Mouse (Mus musculus): ENCODE data around the gene Gm26558. TPM values are rescaled to one million over a fixed set of nuclear protein-coding genes. Genes with fewer than 3 reads are reported as not detected.

Gene Gm26558
- not detected in 3 replicates for total RNA-seq (2017)

DNA sequence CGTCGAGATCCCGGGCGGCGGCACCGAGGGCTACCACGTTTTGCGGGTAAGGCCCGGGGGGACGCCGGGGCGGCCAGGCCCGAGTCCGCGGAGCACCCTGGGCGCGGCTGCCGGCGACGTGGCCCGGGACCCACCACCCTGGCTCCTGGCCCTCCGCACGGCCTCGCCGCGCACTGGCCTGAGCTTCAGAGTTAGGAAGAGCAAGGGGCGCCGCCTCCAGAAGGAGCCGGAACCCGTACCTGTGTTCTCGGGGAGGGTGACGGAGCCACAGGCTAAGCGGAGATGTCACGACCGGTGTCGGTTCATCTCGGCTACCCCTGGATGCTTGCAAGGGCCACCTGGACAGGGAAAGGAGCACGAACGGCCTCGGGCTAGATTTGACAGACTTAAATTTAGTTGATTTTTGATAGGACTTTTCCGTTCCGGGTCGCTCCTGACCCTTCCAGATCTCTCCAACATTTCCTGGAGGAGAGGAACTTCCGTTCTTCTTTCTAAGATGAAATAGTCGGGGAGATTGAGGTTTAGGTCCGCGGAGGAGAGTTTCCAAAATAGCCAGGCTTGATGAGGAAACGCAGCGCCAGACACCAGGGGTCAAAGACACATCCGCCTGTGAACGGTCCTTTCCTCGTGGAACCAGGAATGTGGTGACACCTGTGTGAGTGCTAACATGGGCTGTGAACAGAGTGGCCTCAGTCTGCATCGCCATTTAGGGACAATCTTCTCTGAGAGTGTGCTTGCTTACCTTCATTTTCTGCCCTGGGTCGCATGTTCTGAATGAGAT lies at the start of gene Gm26558:
Gm26558 (minus strand) TSS at position 394 of the 781 bp plus-strand sequence.
- ATAC-seq (replicated peaks; ENCODE audit: insufficient number of reproducible peaks, low FRiP score, low TSS enrichment, poor library complexity, severe bottlenecking) = peak; percentile 18

DNA sequence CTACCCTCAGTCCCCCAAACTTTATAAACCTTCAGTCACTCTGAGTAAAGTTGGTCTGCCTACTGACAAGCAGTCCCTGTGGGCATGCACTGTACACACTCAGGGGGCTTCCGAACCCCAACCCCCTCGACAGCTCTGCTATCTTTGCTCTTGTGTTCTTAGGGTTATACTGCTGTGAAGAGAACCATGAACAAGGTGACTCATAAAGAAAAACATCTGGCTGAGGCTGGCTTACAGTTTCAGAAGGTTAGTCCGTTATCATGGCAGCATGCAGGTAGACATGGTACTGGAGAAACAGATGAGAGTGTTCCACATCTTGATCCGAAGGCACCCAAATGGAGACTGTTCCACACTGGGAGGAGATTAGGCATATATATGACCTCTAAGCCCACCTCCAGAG lies 49.0 kb upstream of the Gm26558 start:
- ATAC-seq (replicated peaks; ENCODE audit: insufficient number of reproducible peaks, low FRiP score, low TSS enrichment, poor library complexity, severe bottlenecking) = no peak

DNA sequence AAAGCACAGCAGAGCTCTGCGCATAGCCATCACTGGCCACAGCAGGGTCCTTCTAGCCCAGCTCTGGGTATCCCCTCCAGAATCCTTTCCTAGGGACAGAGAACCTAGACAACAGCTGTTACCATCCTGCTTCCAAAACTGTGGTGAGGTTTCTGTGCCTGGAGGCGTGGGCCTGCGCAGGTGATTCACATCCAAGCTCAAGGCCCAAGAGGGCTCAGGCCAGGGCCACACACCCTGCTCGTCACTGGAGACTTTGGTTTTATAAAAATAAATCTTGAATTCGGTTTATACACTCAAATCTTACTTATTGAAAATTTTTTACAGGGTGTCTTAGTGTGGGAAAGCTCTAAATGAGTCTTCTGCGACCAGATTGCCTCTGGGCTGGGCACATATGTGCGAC lies 48.3 kb upstream of the Gm26558 start:
- no peak for ATAC-seq (replicated peaks; ENCODE audit: insufficient number of reproducible peaks, low FRiP score, low TSS enrichment, poor library complexity, severe bottlenecking)

DNA sequence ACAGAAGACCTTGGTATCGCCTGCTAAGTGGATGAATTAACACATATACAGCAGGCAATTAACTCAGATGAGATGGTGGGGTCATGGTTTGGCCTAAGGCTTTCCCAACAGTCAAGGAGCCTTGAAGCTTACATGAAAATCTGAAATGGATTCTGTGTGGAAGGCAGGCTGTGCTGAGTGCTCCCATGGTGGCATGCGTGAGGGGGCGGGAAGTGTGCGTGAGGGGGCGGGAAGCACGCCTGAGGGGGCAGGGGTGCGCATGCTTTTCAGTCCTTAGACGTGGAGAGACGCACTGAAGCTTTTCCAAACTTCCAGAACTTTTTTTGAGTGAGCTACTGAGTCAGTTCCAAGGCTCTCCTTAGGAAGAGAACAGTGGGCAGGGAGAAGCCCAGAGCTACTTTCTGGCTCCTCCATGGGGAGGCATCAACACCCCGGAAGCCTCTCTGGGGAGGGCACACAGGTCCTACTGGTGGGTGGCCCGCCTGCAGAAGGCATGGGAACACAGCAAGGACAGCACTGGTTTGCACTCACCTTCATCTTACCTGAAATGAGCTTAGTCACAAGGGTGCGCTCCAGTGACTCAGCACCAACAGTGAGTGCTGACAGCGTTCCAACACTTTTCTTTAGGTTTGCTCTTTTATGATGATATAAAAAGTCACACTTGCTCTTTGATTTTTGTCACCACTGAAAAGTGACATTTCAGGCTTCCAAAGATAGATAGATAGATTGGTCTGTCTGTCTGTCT lies 47.2 kb upstream of the Gm26558 start:
- ATAC-seq (replicated peaks; ENCODE audit: insufficient number of reproducible peaks, low FRiP score, low TSS enrichment, poor library complexity, severe bottlenecking) = no peak

DNA sequence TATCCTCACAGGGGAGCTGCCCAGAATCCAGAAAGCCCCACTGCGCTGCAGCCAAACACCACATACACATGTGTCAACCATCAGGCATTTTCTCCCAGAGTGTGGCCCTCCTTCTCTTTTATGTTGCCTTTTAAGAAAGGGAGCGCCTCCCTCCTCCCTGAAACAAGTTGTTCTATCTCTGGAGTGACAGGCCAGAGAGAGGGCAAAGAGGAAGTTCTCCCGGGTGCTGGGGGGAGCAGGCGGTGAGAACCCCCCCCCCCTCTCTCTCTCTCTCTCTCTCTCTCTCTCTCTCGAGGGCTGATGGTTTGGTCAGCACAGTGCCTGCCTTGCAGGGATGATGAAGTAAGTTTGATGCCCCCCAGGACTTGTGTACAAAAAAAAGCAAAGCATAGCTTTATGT lies 40.5 kb upstream of the Gm26558 start:
- no peak for ATAC-seq (replicated peaks; ENCODE audit: insufficient number of reproducible peaks, low FRiP score, low TSS enrichment, poor library complexity, severe bottlenecking)

DNA sequence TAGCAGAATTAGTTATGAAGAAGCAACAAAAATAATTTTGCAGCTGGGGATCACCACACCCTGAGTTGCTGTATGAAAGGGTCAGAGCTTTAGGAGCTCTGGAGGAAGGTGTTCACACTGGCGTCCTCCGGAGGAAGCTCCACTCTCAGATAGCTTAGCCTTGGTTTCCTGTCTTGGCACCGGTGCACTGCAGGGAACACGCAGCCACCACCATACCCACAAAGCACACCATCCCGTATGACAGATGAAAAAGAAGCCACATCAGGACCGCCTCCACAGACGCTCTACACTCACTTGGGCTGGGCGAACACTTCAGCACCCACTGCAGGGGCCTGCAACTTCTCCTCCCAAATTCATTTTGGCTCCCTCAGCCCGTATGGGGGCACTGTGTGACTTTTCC lies 39.7 kb upstream of the Gm26558 start:
- no peak for ATAC-seq (replicated peaks; ENCODE audit: insufficient number of reproducible peaks, low FRiP score, low TSS enrichment, poor library complexity, severe bottlenecking)

DNA sequence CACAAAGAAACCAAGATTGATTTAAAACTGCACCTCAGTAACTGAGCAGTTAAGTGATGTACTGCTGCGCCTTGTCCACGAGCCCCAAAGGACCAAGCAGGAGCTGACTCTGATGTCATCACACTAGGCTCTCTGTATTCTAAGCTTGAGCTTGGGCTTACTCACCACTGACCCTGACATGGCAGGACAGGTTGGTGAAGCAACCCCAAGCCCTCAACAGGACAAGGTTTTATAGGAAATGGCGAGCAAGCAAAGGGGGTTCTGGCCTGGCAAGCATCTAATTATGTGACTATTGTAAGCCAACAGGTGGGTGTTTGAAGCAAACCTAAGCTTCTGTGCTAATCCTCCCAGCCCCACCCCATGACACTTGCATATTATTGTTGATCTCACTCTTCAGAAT lies 38.9 kb upstream of the Gm26558 start:
- ATAC-seq (replicated peaks; ENCODE audit: insufficient number of reproducible peaks, low FRiP score, low TSS enrichment, poor library complexity, severe bottlenecking) = no peak

DNA sequence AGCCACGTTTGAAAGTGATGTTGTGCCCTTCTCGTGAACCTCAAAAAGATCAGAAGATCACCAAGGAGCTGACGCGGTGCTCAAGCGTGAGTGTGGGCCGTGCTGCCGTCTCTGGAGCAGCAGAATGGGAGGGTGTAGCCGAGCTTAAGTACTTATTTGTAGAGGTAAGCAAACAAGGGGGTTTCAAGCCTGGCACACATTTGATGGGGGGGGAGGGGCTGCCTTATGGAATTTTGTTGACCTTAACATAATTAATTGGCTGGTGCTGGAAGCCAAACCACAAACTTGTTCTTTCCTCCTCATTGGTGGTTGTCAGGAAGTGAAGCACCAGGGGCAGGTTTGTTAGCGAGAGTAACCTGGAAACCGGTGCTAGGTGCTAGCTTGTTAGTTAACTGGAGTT lies 33.8 kb upstream of the Gm26558 start:
- ATAC-seq (replicated peaks; ENCODE audit: insufficient number of reproducible peaks, low FRiP score, low TSS enrichment, poor library complexity, severe bottlenecking) = no peak

DNA sequence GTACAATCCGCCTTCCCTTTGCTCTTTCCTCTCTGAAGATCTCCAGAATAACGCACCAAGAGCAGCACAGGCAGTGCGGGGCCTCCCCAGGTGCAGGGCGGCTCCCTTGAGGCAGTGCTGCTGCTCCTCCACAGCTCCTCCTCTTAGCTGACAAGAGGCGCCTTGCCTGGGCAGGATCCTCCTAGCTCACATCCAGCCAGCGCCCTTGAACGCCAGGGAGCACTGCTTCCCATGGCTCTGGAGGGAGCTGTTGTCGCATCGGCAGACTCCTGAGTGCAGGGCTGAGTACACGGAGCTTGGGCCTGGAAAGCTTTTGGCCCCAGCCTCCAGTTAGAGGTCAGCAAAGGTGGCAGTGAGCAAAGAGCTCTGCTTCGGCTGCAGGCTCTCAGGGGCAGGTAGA lies 28.3 kb upstream of the Gm26558 start:
- ATAC-seq (replicated peaks; ENCODE audit: insufficient number of reproducible peaks, low FRiP score, low TSS enrichment, poor library complexity, severe bottlenecking) = no peak

DNA sequence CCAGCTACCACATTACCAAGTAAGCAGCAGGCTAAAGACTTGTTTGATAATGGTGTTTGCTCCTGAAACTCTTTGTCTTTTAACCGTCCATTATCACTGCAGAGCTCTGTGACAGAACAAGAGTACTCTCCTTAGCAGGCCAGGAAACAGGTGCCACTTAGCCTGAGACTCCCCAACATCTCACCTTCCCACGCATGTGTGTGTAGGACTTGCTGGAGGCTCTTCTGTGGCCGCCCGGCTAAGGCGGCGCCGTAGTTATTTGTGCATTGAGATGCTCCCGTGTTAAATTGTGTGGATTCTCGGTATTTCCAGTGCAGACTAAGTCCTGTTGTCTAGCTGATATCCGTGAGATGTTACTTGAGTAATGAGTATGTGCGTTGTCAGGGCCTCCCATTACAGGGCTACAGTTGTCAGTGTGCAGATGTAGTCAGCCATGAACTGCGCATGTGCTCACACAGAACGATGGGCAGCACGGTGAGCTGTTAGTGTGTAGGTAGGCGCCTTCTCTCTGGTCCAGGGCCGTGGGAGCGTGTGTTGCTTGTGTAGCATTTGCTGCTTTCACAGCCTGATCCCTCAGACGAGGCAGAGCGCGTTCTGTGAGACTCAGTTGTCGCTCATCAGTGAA lies 26.7 kb upstream of the Gm26558 start:
- ATAC-seq (replicated peaks; ENCODE audit: insufficient number of reproducible peaks, low FRiP score, low TSS enrichment, poor library complexity, severe bottlenecking) = no peak

DNA sequence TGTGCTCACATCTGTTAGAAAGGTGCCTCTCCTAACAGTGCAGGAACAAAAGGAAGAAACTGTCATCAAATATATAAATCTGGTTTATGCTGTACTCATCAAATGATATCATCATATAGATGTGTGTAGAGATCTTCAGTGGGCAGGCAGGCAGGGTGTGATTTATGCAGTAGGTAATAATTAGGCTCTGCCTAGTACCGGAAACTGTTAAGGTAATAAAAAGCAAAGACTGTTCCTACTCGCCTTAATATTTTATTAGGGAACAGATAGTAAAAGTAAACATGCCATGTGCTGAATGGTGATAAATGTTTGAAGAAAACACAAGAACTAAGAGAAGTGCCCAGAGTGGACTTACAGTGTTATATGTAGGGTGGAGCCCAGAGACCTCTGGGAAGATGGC lies 20.4 kb upstream of the Gm26558 start:
- no peak for ATAC-seq (replicated peaks; ENCODE audit: insufficient number of reproducible peaks, low FRiP score, low TSS enrichment, poor library complexity, severe bottlenecking)

DNA sequence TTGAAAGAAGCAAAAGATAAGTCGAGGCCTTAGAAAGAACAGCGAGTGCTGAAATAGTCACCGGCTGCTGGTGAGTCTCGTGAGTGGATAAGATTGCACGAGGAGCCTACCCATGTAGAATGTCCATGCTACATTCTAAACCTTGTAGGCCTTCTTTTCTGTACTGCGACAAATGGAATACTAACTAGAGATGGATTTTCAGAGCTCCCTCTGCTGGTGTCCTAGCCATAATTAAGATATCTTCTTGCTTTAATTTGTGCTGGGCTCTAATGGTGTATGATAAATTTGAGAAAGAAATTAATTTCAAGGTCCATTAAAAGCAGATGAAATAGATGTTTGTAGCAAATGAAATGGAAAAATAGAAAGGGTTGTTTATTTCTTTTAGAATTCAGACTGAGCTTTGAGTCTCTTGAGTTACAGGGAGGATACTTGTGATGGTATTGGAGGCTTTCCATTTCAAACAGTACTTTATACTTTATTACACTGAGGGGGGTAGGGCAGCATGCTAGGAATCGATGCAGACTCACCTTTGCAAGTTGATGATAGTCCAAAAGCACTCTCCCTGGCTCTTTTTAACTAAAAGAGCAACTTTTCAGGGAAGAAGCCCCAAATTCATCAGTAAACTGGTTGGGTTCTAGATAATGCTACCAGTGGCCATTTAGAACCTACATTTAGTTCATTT lies 11.7 kb upstream of the Gm26558 start:
- ATAC-seq (replicated peaks; ENCODE audit: insufficient number of reproducible peaks, low FRiP score, low TSS enrichment, poor library complexity, severe bottlenecking) = no peak

DNA sequence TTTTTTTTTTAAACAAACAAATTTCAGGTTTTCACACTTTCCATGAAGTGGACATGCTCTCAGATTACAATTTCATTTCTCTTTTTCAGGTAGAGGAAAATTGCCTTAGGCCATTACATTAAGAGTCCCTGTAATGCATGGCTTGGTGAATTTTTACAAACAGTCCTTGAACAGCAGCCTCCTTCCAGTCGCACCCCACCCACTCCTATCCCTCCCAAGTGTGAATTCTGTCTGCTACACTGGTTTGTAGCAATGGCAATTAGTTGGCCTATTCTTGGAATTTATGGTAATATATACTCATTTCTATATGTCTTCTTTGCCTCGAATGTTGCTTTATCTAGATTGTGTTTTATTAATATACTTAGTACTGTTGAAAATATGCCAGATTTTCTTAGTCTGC lies 10.6 kb upstream of the Gm26558 start:
- no peak for ATAC-seq (replicated peaks; ENCODE audit: insufficient number of reproducible peaks, low FRiP score, low TSS enrichment, poor library complexity, severe bottlenecking)

DNA sequence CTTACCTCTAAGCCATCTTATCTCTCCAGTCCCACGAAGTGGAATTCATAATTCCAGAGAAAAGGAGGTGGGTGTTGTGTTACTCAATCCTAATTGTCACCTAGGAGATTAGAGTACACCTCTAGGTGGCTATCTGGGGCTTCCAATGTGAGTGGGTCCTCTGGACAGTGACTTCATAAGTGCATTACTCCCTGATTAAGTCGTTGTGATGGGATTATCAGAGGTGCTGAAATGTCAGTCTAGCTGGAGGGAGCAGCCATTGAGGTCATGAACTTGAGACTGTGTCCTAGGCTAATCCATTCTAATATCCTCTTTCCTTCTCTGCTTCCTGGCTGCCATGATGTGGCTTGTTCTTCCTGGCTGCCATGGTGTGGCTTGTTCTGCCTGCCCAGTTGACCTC lies 8.0 kb upstream of the Gm26558 start:
- no peak for ATAC-seq (replicated peaks; ENCODE audit: insufficient number of reproducible peaks, low FRiP score, low TSS enrichment, poor library complexity, severe bottlenecking)

DNA sequence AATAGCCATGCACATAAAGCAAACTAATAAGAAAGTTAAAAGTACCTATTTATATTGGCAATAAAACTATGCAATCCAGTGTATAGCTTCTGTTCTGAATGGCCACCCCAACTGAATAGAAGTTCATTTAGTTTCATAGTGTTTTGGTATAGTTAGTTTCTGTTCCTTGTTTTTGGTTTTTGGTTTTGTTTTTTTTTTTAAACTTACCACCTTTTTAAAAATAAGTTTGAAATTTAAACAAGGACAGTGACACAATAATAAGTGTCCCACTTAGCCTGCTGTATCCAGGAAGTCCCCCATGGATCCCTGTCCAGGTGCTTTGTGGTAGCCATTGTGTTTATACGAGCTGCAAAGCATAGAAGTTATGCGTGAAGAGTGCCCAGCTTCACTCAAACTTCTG lies 7.3 kb upstream of the Gm26558 start:
- no peak for ATAC-seq (replicated peaks; ENCODE audit: insufficient number of reproducible peaks, low FRiP score, low TSS enrichment, poor library complexity, severe bottlenecking)

DNA sequence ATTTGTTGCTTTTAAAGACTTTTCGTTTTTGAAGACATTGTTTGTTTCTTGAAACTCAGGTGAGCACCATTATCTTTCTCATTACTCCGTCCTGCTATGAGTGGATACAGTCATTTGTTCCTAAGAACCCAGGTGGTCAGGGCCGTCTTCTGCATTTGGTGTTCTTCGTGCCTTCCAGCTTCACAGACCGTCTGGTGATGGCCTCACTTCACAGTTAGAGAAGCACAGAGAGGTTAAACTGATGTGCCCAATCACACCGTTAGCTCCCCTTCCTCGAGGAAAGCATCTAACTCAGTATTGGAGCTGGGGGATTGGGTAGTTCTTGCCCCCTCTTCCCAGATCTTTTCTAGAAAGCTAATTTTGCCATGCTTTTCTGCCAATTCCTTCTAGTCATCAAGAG lies 5.1 kb upstream of the Gm26558 start:
- ATAC-seq (replicated peaks; ENCODE audit: insufficient number of reproducible peaks, low FRiP score, low TSS enrichment, poor library complexity, severe bottlenecking) = no peak

DNA sequence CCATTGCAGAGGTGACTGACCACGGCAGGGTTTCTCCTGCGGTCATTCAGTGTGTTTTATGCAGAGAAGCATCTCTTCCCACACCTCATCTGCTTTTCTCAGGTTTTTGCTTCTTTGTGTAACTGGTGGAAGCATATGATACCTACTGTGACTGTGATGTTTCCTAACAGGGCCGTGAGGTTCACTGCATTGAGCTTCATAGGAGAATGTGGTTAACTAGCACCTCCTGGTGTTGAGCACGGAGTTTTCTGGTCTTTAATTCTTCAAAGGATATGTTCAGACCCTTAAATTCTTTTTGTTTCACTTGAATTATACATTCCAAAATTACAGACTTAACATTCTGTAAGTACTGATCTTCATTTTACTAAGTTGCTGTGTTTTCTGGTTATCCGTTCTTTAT lies 1.9 kb upstream of the Gm26558 start:
- ATAC-seq (replicated peaks; ENCODE audit: insufficient number of reproducible peaks, low FRiP score, low TSS enrichment, poor library complexity, severe bottlenecking) = no peak

DNA sequence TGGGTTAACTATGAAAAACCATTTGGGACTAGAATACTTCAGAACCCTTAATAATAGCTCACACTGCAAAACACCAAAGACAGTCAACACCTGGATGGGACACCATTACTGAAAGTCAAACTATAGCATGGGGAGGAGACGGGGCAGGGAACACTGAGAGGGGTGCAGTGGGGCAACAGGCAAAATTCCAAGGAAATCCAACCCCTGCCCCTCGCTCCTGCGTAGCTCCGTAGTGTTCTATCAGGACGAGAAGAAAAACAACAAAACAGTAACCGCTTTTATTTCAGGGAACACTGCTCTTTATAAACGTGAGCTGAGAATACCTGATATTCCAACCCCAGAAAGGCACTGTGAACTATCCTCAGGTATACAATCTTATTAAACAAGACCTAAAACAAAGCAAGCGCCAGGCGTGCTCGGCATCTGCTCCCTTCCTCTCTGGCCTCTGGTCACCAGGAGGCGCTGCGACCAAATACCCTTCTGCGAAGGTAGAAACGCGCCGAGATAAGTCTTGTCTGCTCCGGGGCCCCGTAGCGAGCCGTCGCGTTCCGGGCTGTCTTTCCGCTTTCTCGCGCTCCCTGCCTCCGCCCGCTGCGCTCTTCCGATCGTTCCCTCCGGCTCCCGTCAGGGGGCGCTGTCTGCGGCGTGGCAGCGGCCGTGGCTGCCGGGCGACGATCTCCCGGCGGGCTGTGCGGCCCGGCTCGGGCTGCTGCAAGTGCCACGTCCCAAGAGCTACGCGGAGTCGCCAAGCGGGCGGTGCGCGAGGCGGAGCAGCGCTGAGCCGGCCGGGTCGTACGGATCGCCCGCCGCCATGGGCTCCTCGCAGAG lies 807 bp downstream of the Gm26558 start, which contains the start of gene Gorasp2:
Gorasp2 (plus strand) TSS at position 690 of the 828 bp plus-strand sequence.
- ATAC-seq (replicated peaks; ENCODE audit: insufficient number of reproducible peaks, low FRiP score, low TSS enrichment, poor library complexity, severe bottlenecking) = peak; percentile 95

Measured in monocyte, adult 5-6 weeks (primary cell).